Mouse (Mus musculus) cerebellum, adult (tissue): Measurements from ENCODE around the gene S100a9.

ENCODE experiments used
- ATAC-seq: cut with Nextera tagmentation; 2 replicates; pipeline ENCODE4 v1.9.2; 2017; ENCODE audit warnings: mild to moderate bottlenecking, moderate library complexity, mixed read lengths; ENCODE audit not compliant: insufficient number of reproducible peaks, low FRiP score, low TSS enrichment

S100a9 gene

GRCm38 (mm10) chr3:90695613-90696012, at the start of gene S100a9:
S100a9 (minus strand) TSS chr3:90695721.
- ATAC-seq: no peak

GRCm38 (mm10) chr3:90726606-90727005, 31.1 kb upstream of the S100a9 start, which contains the start of gene Pglyrp4:
Pglyrp4 (plus strand) TSS chr3:90726906.
- ATAC-seq: no peak

- ATAC-seq: peak; percentile 68
These were observed 14.3 kb upstream of the S100a9 start for GRCm38 (mm10) chr3:90709591-90710460.

- peak; percentile 62; the same call in 1 of the 2 replicates for ATAC-seq
These were observed 13.1 kb upstream of the S100a9 start for GRCm38 (mm10) chr3:90708523-90709202.

GRCm38 (mm10) chr3:90702244-90702643, 6.7 kb upstream of the S100a9 start:
- ATAC-seq: no peak

- ATAC-seq: no peak
These were observed 2.0 kb downstream of the S100a9 start for GRCm38 (mm10) chr3:90693496-90693895.

GRCm38 (mm10) chr3:90686835-90687234, 8.7 kb downstream of the S100a9 start:
- no peak for ATAC-seq

GRCm38 (mm10) chr3:90683929-90684328, 11.6 kb downstream of the S100a9 start:
- ATAC-seq: no peak

- ATAC-seq: no peak
These were observed 16.9 kb downstream of the S100a9 start for GRCm38 (mm10) chr3:90678656-90679055.

- ATAC-seq: no peak
These were observed 26.7 kb downstream of the S100a9 start, which contains the start of gene S100a8 for GRCm38 (mm10) chr3:90668846-90669245. S100a8 (plus strand) TSS chr3:90668978.

GRCm38 (mm10) chr3:90664219-90664618, 31.3 kb downstream of the S100a9 start:
- ATAC-seq: no peak

- no peak for ATAC-seq
These were observed 36.0 kb downstream of the S100a9 start for GRCm38 (mm10) chr3:90659364-90660044.

- no peak for ATAC-seq
These were observed 38.1 kb downstream of the S100a9 start for GRCm38 (mm10) chr3:90657405-90657804.

GRCm38 (mm10) chr3:90653717-90654116, 41.8 kb downstream of the S100a9 start, which contains the start of gene S100a7a:
S100a7a (plus strand) TSS chr3:90654017.
- ATAC-seq: no peak

- ATAC-seq: peak; percentile 82
These were observed 42.5 kb downstream of the S100a9 start for GRCm38 (mm10) chr3:90652878-90653508.

- ATAC-seq: no peak
These were observed 45.7 kb downstream of the S100a9 start for GRCm38 (mm10) chr3:90649832-90650231.

- ATAC-seq: no peak
These were observed 46.5 kb downstream of the S100a9 start for GRCm38 (mm10) chr3:90648981-90649380.

- no peak for ATAC-seq
These were observed 48.2 kb downstream of the S100a9 start for GRCm38 (mm10) chr3:90647291-90647690.

GRCm38 (mm10) chr3:90644220-90644619, 51.3 kb downstream of the S100a9 start:
- ATAC-seq: no peak
